Mouse (Mus musculus) brain, embryonic 14.5 days (tissue): ENCODE measurements around the gene Rtn4rl1.

ENCODE experiments used
- CTCF ChIP-seq: fragments of 200-500 bp; IDR thresholded peaks from 2 replicates; pipeline ENCODE4 v1.5.1; 2012; ENCODE audit warnings: inconsistent platforms, mild to moderate bottlenecking, moderate library complexity, borderline replicate concordance; ENCODE audit not compliant: insufficient read depth, insufficient read length; ENCODE audit errors: extremely low read depth
- POLR2A ChIP-seq: fragments of 200-500 bp; IDR thresholded peaks from 2 replicates; pipeline ENCODE4 v1.6.1; 2012; ENCODE audit warnings: mild to moderate bottlenecking, inconsistent platforms, borderline replicate concordance; ENCODE audit not compliant: poor library complexity, insufficient read depth, insufficient read length, severe bottlenecking; ENCODE audit errors: extremely low read depth

- TF ChIP-seq POLR2A (no peak), CTCF (no peak)
Measured at GRCm38 (mm10) chr11:75308650-75309049, 115.1 kb downstream of the Rtn4rl1 start.
